Mouse (Mus musculus): Measurements from ENCODE around the gene Tmem167.

GRCm38 (mm10) chr13:90136156-90136910, 47.4 kb downstream of the Tmem167 start:
- TF ChIP-seq CTCF (IDR thresholded peaks at IDR 0.05; ENCODE audit: low read depth) (no peak), EP300 (IDR thresholded peaks at IDR 0.05; ENCODE audit: low read depth) (no peak)
